Comparison of ENCODE assay signal across 8 mouse cellular contexts in the genomic region with DNA sequence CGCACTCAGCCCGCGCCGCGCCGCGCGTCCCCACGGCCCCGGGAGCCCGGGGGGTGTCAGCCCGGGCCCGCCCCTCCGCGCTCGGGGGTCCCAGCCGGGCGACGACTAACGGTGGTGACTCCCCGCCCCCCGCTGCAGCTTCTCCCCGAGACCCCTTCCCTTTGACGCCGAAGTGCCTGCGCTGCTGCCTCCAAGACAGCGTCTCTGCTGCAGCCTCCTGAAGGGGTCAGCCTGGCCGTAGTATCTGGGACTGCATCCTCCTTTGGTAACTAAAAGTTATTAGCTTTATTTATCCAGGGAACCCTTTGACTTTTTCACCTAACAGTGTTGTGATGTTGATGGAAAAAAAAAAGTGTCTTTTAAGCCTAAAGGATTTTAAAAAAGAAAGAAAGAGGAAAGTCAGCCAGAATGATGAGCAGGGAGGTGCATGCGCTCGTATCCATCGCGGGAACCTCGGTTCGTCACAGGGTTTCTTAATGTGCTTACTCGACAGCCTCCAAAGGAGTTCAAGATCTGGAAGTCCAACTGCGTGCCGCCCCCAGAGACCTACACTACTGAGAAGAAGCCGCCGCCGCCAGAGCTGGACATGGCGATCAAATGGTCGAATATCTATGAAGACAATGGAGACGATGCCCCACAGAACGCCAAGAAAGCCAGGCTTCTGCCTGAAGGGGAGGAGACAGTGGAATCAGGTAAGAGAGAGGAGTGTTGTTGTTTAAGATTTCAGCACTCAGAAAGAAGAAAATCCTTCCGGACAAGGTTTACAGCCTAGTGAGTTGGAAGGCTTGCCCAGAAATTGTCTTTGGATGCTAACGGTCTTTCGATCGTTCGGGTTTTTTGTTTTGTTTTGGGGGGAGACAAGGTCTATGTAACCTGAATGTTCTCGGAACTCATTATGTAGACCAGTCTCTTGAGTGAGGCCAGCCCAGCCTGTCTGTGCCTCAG. TPM values are rescaled to one million over a fixed set of nuclear protein-coding genes. Genes with fewer than 3 reads are reported as not detected.
DNase-seq lines count a peak whose midpoint lies in the region; ATAC-seq and TF ChIP-seq lines count a peak whose summit lies in the region.

No protein-coding gene starts in this region.

- peak overlapping the region; percentile 88 for H3K4me3 ChIP-seq in heart, embryonic 10.5 days
- peak overlapping the region; percentile 94 to 96 for H3K4me3 ChIP-seq in ES-E14 (ENCODE audit: insufficient read depth in 1 of 2, low read depth in 1 of 2, low read length in 2 of 2, poor library complexity in 1 of 2, severe bottlenecking in 1 of 2)
- peak overlapping the region; percentile 98 for H3K4me3 ChIP-seq in hindbrain, embryonic 16.5 days (ENCODE audit: low read length)
- H3K4me3 ChIP-seq in lung, postnatal 0 days (ENCODE audit: low read depth, low read length): peak overlapping the region; percentile 96

- in situ Hi-C loops in ES-E14 (cut with MboI; ENCODE audit: low sequenced_read_pairs in 2 of 2, unreplicated experiment in 2 of 2): no loop called here

- H3K9ac ChIP-seq in ES-E14 (ENCODE audit: insufficient read depth, low read depth, low read length, poor library complexity, severe bottlenecking): peak overlapping the region; percentile 97
- peak overlapping the region; percentile 90 for H3K9ac ChIP-seq in hindbrain, embryonic 16.5 days (ENCODE audit: low read depth, low read length)
- H3K9ac ChIP-seq in lung, postnatal 0 days (replicated peaks; ENCODE audit: low read depth): peak overlapping the region; percentile 90

- WGBS in heart, embryonic 10.5 days: 17% methylated on average over 50 of the region's 50 CpGs
- WGBS in hindbrain, embryonic 16.5 days: 25% methylated on average over 39 of the region's 50 CpGs
- WGBS in lung, postnatal 0 days: 16% methylated on average over 47 of the region's 50 CpGs

- no peak for TF ChIP-seq EP300 in lung, postnatal 0 days (IDR thresholded peaks at IDR 0.05)

- ATAC-seq in hindbrain, embryonic 16.5 days: peak; percentile 9; the same call in 1 of the 2 replicates
- peak; percentile 18 for ATAC-seq in lung, postnatal 0 days

- H3K27me3 ChIP-seq in heart, embryonic 10.5 days (ENCODE audit: insufficient read depth, poor library complexity, severe bottlenecking): no peaks in the 10 kb centered on the region
- H3K27me3 ChIP-seq in hindbrain, embryonic 16.5 days (replicated peaks; ENCODE audit: control insufficient read depth, insufficient read depth, low read length): no peaks in the 10 kb centered on the region
- H3K27me3 ChIP-seq in lung, postnatal 0 days (replicated peaks; ENCODE audit: insufficient read depth, low read length): no peaks in the 10 kb centered on the region

- intact Hi-C loops in heart, postnatal 36 days (cut with DNase I): no loop called here

- H3K36me3 ChIP-seq in heart, embryonic 10.5 days: peaks cover 36% of the 10 kb centered on the region
- H3K36me3 ChIP-seq in ES-E14 (ENCODE audit: control insufficient read depth, insufficient read depth, low read length, poor library complexity, severe bottlenecking): peaks cover 8% of the 10 kb centered on the region
- H3K36me3 ChIP-seq in hindbrain, embryonic 16.5 days (ENCODE audit: control insufficient read depth, insufficient read depth, low read length): peaks cover 7% of the 10 kb centered on the region; the same call in 1 of the 2 replicates
- peaks cover 7% of the 10 kb centered on the region; the same call in 1 of the 2 replicates for H3K36me3 ChIP-seq in lung, postnatal 0 days (ENCODE audit: insufficient read depth, low read length)

- TF ChIP-seq CTCF in lung, postnatal 0 days (IDR thresholded peaks at IDR 0.05): peak; percentile 32

- no peak for DNase-seq in heart, embryonic 10.5 days (ENCODE audit: low spot score)
- no peak for DNase-seq in heart, postnatal 36 days
- no peak for DNase-seq in ES-E14 (ENCODE audit: low read depth, low spot score)
- DNase-seq in embryo, embryonic 10.5 days (ENCODE audit: low spot score): peak; percentile 47
- peak; percentile 34 for DNase-seq in lung, postnatal 0 days (ENCODE audit: low spot score)
- DNase-seq in thymus, postnatal 4 days: peak; percentile 62
- no peak for DNase-seq in left cerebral cortex, adult 8-10 months (ENCODE audit: low spot score in 2 of 2)

- peak overlapping the region; percentile 89 for H3K27ac ChIP-seq in heart, embryonic 10.5 days
- no peak overlapping the region for H3K27ac ChIP-seq in ES-E14 (ENCODE audit: insufficient read depth, low read depth, low read length, poor library complexity, severe bottlenecking)
- H3K27ac ChIP-seq in hindbrain, embryonic 16.5 days (ENCODE audit: low read depth, low read length): peak overlapping the region; percentile 84; the same call in 1 of the 2 replicates
- peak overlapping the region; percentile 79; the same call in 1 of the 2 replicates for H3K27ac ChIP-seq in lung, postnatal 0 days (ENCODE audit: low read length)

- H3K4me2 ChIP-seq in hindbrain, embryonic 16.5 days (ENCODE audit: low read length): peak overlapping the region; percentile 96
- H3K4me2 ChIP-seq in lung, postnatal 0 days (replicated peaks; ENCODE audit: low read depth, low read length): peak overlapping the region; percentile 97

- peaks cover 27% of the 10 kb centered on the region for H3K4me1 ChIP-seq in heart, embryonic 10.5 days
- H3K4me1 ChIP-seq in ES-E14 (ENCODE audit: control insufficient read depth in 2 of 2, insufficient read depth in 2 of 2, low read length in 2 of 2, poor library complexity in 1 of 2): peaks cover 0 to 6% of the 10 kb centered on the region in 2 experiments; a peak in 2 of 4 replicates
- H3K4me1 ChIP-seq in hindbrain, embryonic 16.5 days (ENCODE audit: control insufficient read depth, insufficient read depth, low read depth, low read length): peaks cover 27% of the 10 kb centered on the region
- peaks cover 11% of the 10 kb centered on the region; the same call in 1 of the 2 replicates for H3K4me1 ChIP-seq in lung, postnatal 0 days (ENCODE audit: insufficient read depth, low read depth, low read length)

- H3K9me3 ChIP-seq in heart, embryonic 10.5 days: no peaks in the 10 kb centered on the region
- H3K9me3 ChIP-seq in ES-E14 (ENCODE audit: control insufficient read depth, insufficient read depth, low read depth, low read length): no peaks in the 10 kb centered on the region
- no peaks in the 10 kb centered on the region for H3K9me3 ChIP-seq in hindbrain, embryonic 16.5 days (ENCODE audit: control insufficient read depth, low read length)
- no peaks in the 10 kb centered on the region for H3K9me3 ChIP-seq in lung, postnatal 0 days (ENCODE audit: low read length)

TF ChIP-seq in ES-E14, 5 proteins besides CTCF, POLR2A, EP300 and RAD21:
- TF ChIP-seq MAFK (IDR thresholded peaks at IDR 0.05; ENCODE audit: insufficient read depth, low read depth, low read length) (no peak), HCFC1 (IDR thresholded peaks at IDR 0.05; ENCODE audit: borderline replicate concordance, insufficient read depth, low read length) (no peak), ZC3H11A (IDR thresholded peaks at IDR 0.05; ENCODE audit: borderline replicate concordance, low read depth, low read length) (no peak), CHD2 (IDR thresholded peaks at IDR 0.05; ENCODE audit: low read depth, low read length) (no peak), ZNF384 (IDR thresholded peaks at IDR 0.05; ENCODE audit: low read depth, low read length) (no peak)
TF ChIP-seq in ES-E14: peak in this region for 0.

RNA-seq across cellular contexts. Expression of a gene that starts 0.9 kb away (rescaled TPM):
- polyA plus RNA-seq in heart, embryonic 10.5 days (2016; fragmentation: Nextera tagmentation; extraction: Ambion mirVana): 43.3 and 55.7 TPM in 2 replicates
- total RNA-seq in heart, postnatal 36 days (2021): 10 to 100 TPM; 16.0 to 16.6 TPM
- total RNA-seq in ES-E14 (2012; rRNA removed): 21.6 and 38.7 TPM in 2 replicates
- 74.9 and 88.9 TPM in 2 replicates for polyA plus RNA-seq in hindbrain, embryonic 16.5 days (2015; fragmentation: Nextera tagmentation; extraction: Ambion mirVana)
- 40.2 and 47.6 TPM in 2 replicates for polyA plus RNA-seq in lung, postnatal 0 days (2015; fragmentation: Nextera tagmentation; extraction: Ambion mirVana)
- 10 to 100 TPM; 26.4 to 34.7 (median 31.2) TPM for total RNA-seq in left cerebral cortex, adult 8-10 months (2022)

RNA-seq across cellular contexts. Expression of a gene that starts 16.1 kb away (rescaled TPM):
- 39.1 and 41.1 TPM in 2 replicates for polyA plus RNA-seq in heart, embryonic 10.5 days (2016; fragmentation: Nextera tagmentation; extraction: Ambion mirVana)
- total RNA-seq in heart, postnatal 36 days (2021): 10 to 100 TPM; 18.2 to 19.6 TPM
- total RNA-seq in ES-E14 (2012; rRNA removed): 14.9 and 27.8 TPM in 2 replicates
- polyA plus RNA-seq in hindbrain, embryonic 16.5 days (2015; fragmentation: Nextera tagmentation; extraction: Ambion mirVana): 33.6 and 33.7 TPM in 2 replicates
- polyA plus RNA-seq in lung, postnatal 0 days (2015; fragmentation: Nextera tagmentation; extraction: Ambion mirVana): 54.3 and 63.5 TPM in 2 replicates
- total RNA-seq in left cerebral cortex, adult 8-10 months (2022): 10 to 100 TPM; 11.4 to 14.5 (median 13.1) TPM

RNA-seq across cellular contexts. Expression of a gene that starts 49.0 kb away (rescaled TPM):
- polyA plus RNA-seq in heart, embryonic 10.5 days (2016; fragmentation: Nextera tagmentation; extraction: Ambion mirVana): 3.1 and 3.4 TPM in 2 replicates
- 10 to 100 TPM; 13.8 to 18.6 TPM for total RNA-seq in heart, postnatal 36 days (2021)
- 17.3 and 19.9 TPM in 2 replicates for total RNA-seq in ES-E14 (2012; rRNA removed)
- polyA plus RNA-seq in hindbrain, embryonic 16.5 days (2015; fragmentation: Nextera tagmentation; extraction: Ambion mirVana): 0.28 and 0.56 TPM in 2 replicates
- polyA plus RNA-seq in lung, postnatal 0 days (2015; fragmentation: Nextera tagmentation; extraction: Ambion mirVana): 2.6 and 3.1 TPM in 2 replicates
- 1 to 10 TPM; 2.4 to 3.4 (median 3.1) TPM for total RNA-seq in left cerebral cortex, adult 8-10 months (2022)

Comparison
In these comparisons a context has a peak if more than half of its experiments do, and no peak if none do; other contexts are left out.
1. DNase-seq: peak in embryo, embryonic 10.5 days (single experiment), lung, postnatal 0 days (single experiment) and thymus, postnatal 4 days (single experiment); none in heart, embryonic 10.5 days (single experiment), heart, postnatal 36 days (0 of 2), ES-E14 (single experiment) and left cerebral cortex, adult 8-10 months (0 of 2).
2. Peak in every context shown above with its lines, with median percentiles within 50 percentile points of each other: H3K4me3 ChIP-seq and H3K9ac ChIP-seq.